8 mouse cellular contexts compared by ENCODE assay signal in the genomic region with DNA sequence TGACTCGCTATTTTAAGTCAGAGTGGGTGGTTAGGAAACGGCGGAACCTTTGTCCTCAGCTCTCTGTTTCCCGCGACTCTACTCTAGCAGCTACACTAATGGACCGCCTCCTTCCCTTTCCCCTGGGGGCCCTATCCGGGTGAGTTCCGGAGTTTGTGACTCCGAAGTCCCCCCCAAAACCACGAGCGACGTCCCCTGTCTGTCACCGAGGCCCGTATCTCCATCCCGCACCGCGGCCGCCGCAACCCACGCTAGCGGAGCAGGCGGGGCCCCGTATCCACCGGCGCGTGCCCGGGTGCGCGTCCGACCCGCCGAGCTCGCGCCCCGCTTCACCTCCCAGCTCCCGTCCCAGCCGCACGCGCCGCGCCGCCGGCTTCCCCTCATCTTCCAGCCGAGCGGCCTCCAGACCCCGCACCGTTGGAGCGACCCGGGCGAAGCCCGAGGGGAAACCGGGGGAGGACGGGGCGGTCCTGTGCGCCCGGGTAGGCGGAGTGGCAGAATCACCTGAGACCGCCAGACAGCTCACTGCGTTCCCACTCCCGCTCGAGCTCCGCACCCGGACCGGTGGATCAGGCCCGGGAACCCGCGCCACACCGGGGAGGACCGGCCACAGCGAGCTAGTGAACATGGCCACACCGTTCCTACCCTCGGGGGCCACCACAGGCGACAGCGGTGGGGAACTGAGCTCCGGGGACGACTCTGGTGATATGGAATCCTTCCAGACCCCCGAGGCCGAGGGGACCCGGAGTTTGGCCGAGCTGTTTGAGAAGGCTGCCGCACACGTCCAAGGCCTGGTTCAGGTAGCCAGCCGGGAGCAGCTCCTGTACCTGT. TPM values are rescaled to one million over a fixed set of nuclear protein-coding genes. Genes with fewer than 3 reads are reported as not detected.
DNase-seq lines count a peak whose midpoint lies in the region; ATAC-seq lines count a peak whose summit lies in the region.

A gene (plus strand): TSS at position 109 of the 831 bp plus-strand sequence.

- H3K27ac ChIP-seq in embryonic facial prominence, embryonic 14.5 days (replicated peaks; ENCODE audit: low read depth, low read length), result peak within 1 kb of the TSS; percentile 84
- peak within 1 kb of the TSS; percentile 82; the same call in 1 of the 2 replicates for H3K27ac ChIP-seq in kidney, embryonic 14.5 days (ENCODE audit: low read depth, low read length)
- H3K27ac ChIP-seq in limb, embryonic 15.5 days, result peak within 1 kb of the TSS; percentile 87

- H3K9ac ChIP-seq in embryonic facial prominence, embryonic 14.5 days (ENCODE audit: low read depth, low read length), result peak within 1 kb of the TSS; percentile 93
- peak within 1 kb of the TSS; percentile 77 for H3K9ac ChIP-seq in kidney, embryonic 14.5 days (ENCODE audit: low read depth, low read length)
- peak within 1 kb of the TSS; percentile 91 for H3K9ac ChIP-seq in limb, embryonic 15.5 days

- H3K9me3 ChIP-seq in embryonic facial prominence, embryonic 14.5 days (ENCODE audit: control insufficient read depth, low read length), result peaks cover 4% of the 10 kb centered on the region; the same call in 1 of the 2 replicates
- H3K9me3 ChIP-seq in kidney, embryonic 14.5 days (ENCODE audit: control insufficient read depth, low read length), result no peaks in the 10 kb centered on the region
- no peaks in the 10 kb centered on the region for H3K9me3 ChIP-seq in limb, embryonic 15.5 days

- H3K27me3 ChIP-seq in embryonic facial prominence, embryonic 14.5 days (replicated peaks; ENCODE audit: control insufficient read depth, insufficient read depth, low read length), result no peaks in the 10 kb centered on the region
- no peaks in the 10 kb centered on the region for H3K27me3 ChIP-seq in kidney, embryonic 14.5 days (ENCODE audit: control insufficient read depth, insufficient read depth, low read length)
- H3K27me3 ChIP-seq in limb, embryonic 15.5 days, result no peaks in the 10 kb centered on the region

- H3K4me2 ChIP-seq in embryonic facial prominence, embryonic 14.5 days (ENCODE audit: low read depth, low read length), result peak within 1 kb of the TSS; percentile 88
- H3K4me2 ChIP-seq in kidney, embryonic 14.5 days (replicated peaks; ENCODE audit: low read depth, low read length), result peak within 1 kb of the TSS; percentile 79
- H3K4me2 ChIP-seq in limb, embryonic 15.5 days, result peak within 1 kb of the TSS; percentile 86

- H3K36me3 ChIP-seq in embryonic facial prominence, embryonic 14.5 days (ENCODE audit: control insufficient read depth, insufficient read depth, low read length), result no peaks in the 10 kb centered on the region
- no peaks in the 10 kb centered on the region for H3K36me3 ChIP-seq in kidney, embryonic 14.5 days (ENCODE audit: control insufficient read depth, insufficient read depth, low read length)
- H3K36me3 ChIP-seq in limb, embryonic 15.5 days, result no peaks in the 10 kb centered on the region

- under 1% methylated on average over 54 of the region's 83 CpGs for WGBS in embryonic facial prominence, embryonic 14.5 days
- under 1% methylated on average over 71 of the region's 83 CpGs for WGBS in kidney, embryonic 14.5 days
- under 1% methylated on average over 83 of the region's 83 CpGs for WGBS in limb, embryonic 15.5 days

- peaks cover 9% of the 10 kb centered on the region for H3K4me1 ChIP-seq in embryonic facial prominence, embryonic 14.5 days (ENCODE audit: control insufficient read depth, insufficient read depth, low read length)
- H3K4me1 ChIP-seq in kidney, embryonic 14.5 days (ENCODE audit: control insufficient read depth, insufficient read depth, low read length), result peaks cover 17% of the 10 kb centered on the region; the same call in 1 of the 2 replicates
- H3K4me1 ChIP-seq in limb, embryonic 15.5 days, result peaks cover 10% of the 10 kb centered on the region; the same call in 1 of the 2 replicates

- H3K4me3 ChIP-seq in embryonic facial prominence, embryonic 14.5 days (ENCODE audit: low read depth, low read length), result peak within 1 kb of the TSS; percentile 85
- H3K4me3 ChIP-seq in kidney, embryonic 14.5 days (ENCODE audit: low read length), result peak within 1 kb of the TSS; percentile 98
- H3K4me3 ChIP-seq in limb, embryonic 15.5 days, result peak within 1 kb of the TSS; percentile 98

- DNase-seq in 3T3-L1 (ENCODE audit: low read depth, low spot score), result peak; percentile 91
- DNase-seq in adrenal gland, postnatal 4 days (ENCODE audit: low spot score in 2 of 2), result peak; percentile 46 to 48
- peak; percentile 95 for DNase-seq in embryonic facial prominence, embryonic 14.5 days (ENCODE audit: low spot score)
- peak; percentile 81 to 82 for DNase-seq in heart, adult 9 months (ENCODE audit: low spot score in 2 of 2)
- peak; percentile 18 to 52 for DNase-seq in monocyte, adult 2 months (ENCODE audit: low read depth in 1 of 2, low spot score in 2 of 2)
- peak; percentile 69 to 76 for DNase-seq in spleen, postnatal 36 days (ENCODE audit: low spot score in 2 of 2)

- ATAC-seq in embryonic facial prominence, embryonic 14.5 days (ENCODE audit: low read depth), result peak; percentile 92
- ATAC-seq in kidney, embryonic 14.5 days (ENCODE audit: low FRiP score, low TSS enrichment), result peak; percentile 90
- peak; percentile 84 for ATAC-seq in limb, embryonic 15.5 days (ENCODE audit: insufficient number of reproducible peaks, low FRiP score, low TSS enrichment, low read depth)

RNA-seq across cellular contexts. Expression of the gene that starts here (rescaled TPM):
- total RNA-seq in adrenal gland, postnatal 4 days (2021), result 10 to 100 TPM; 90.1 to 95.7 TPM
- polyA plus RNA-seq in embryonic facial prominence, embryonic 14.5 days (2014; fragmentation: Nextera tagmentation; extraction: Ambion mirVana), result 72.7 and 77.5 TPM in 2 replicates
- polyA plus RNA-seq in kidney, embryonic 14.5 days (2014; fragmentation: Nextera tagmentation; extraction: Ambion mirVana), result 80.7 and 87.0 TPM in 2 replicates
- polyA plus RNA-seq in limb, embryonic 15.5 days (2015; fragmentation: Nextera tagmentation; extraction: Ambion mirVana), result 67.0 and 73.4 TPM in 2 replicates

Comparison
In these comparisons a context has a peak if more than half of its experiments do, and no peak if none do; other contexts are left out.
1. Peak in every context shown above with its lines: DNase-seq, ATAC-seq, H3K4me3 ChIP-seq and H3K27ac ChIP-seq.
2. DNase-seq: peak in every context shown above with its lines; median percentile 95 in embryonic facial prominence, embryonic 14.5 days; 91 in 3T3-L1; 82 in heart, adult 9 months; 72 in spleen, postnatal 36 days; 47 in adrenal gland, postnatal 4 days; 35 in monocyte, adult 2 months.